Mouse (Mus musculus) neural tube, embryonic 11.5 days (tissue): ENCODE results near the gene Zdhhc25. TPM values are rescaled to one million over a fixed set of nuclear protein-coding genes. Genes with fewer than 3 reads are reported as not detected.

Experiments used
- ATAC-seq: fragments of 200-750 bp; cut with Nextera tagmentation; 2 replicates; pipeline ENCODE4 v1.8.0; 2017; ENCODE audit warnings: moderate number of reproducible peaks, mild to moderate bottlenecking, moderate TSS enrichment, moderate library complexity; ENCODE audit not compliant: insufficient read depth, low FRiP score, low TSS enrichment
- DNase-seq: peaks from one replicate; pipeline ENCODE4 v3.0.0-alpha.2; 2015; ENCODE audit warnings: low spot score
- H3K27ac ChIP-seq: fragments of 300-500 bp; sonication (generic); 2 replicates; pipeline ENCODE4 v1.5.1; 2014; ENCODE audit warnings: low read depth, mild to moderate bottlenecking, low read length
- H3K27me3 ChIP-seq: fragments of 300-500 bp; sonication (generic); 2 replicates; pipeline ENCODE4 v1.6.1; 2014; ENCODE audit warnings: mild to moderate bottlenecking, low read length, mixed read lengths; ENCODE audit not compliant: control insufficient read depth, insufficient read depth
- H3K36me3 ChIP-seq: fragments of 300-500 bp; sonication (generic); 2 replicates; pipeline ENCODE4 v1.6.1; 2014; ENCODE audit warnings: mild to moderate bottlenecking, low read length, moderate library complexity, mixed read lengths; ENCODE audit not compliant: control insufficient read depth, insufficient read depth
- H3K4me1 ChIP-seq: fragments of 300-500 bp; sonication (generic); 2 replicates; pipeline ENCODE4 v1.6.1; 2014; ENCODE audit warnings: low read length, mixed read lengths; ENCODE audit not compliant: control insufficient read depth, insufficient read depth
- H3K4me2 ChIP-seq: fragments of 300-500 bp; sonication (generic); 2 replicates; pipeline ENCODE4 v1.6.1; 2014; ENCODE audit warnings: low read depth, mild to moderate bottlenecking, moderate library complexity
- H3K4me3 ChIP-seq: fragments of 300-500 bp; sonication (generic); 2 replicates; pipeline ENCODE4 v1.5.1; 2014; ENCODE audit warnings: low read depth, low read length
- H3K9ac ChIP-seq: fragments of 300-500 bp; sonication (generic); 2 replicates; pipeline ENCODE4 v1.6.1; 2014; ENCODE audit warnings: mild to moderate bottlenecking, low read length
- H3K9me3 ChIP-seq: fragments of 300-500 bp; sonication (generic); 2 replicates; pipeline ENCODE4 v1.6.1; 2016; ENCODE audit warnings: low read length; ENCODE audit not compliant: control insufficient read depth
- WGBS: fragments of 180-500 bp; shearing (Covaris S2); extraction: QIAGEN DNeasy Blood & Tissue Kit; methylation state at CpG from one replicate; pipeline ENCODE4 v1.1.7; 2014; 5-methylcytosine and 5-hydroxymethylcytosine counted together
- polyA plus RNA-seq: library from polyadenylated mRNA; unstranded; fragments of >200 nt; fragmentation: Nextera tagmentation; extraction: Ambion mirVana; gene quantifications from 2 replicates; pipeline ENCODE4 v1.2.1, GENCODE M21; 2014

The Zdhhc25 gene
- polyA plus RNA-seq, 1 experiment from 2014 or later: not detected

GRCm38 (mm10) chr15:88623891-88624290 is 23.8 kb downstream of the Zdhhc25 start:
- no peaks in the 10 kb centered on the region for H3K4me1 ChIP-seq
- H3K4me2 ChIP-seq: no peak overlapping the region
- H3K36me3 ChIP-seq: no peaks in the 10 kb centered on the region
- no peak for ATAC-seq
- 93% methylated on average over 2 of the region's 2 CpGs for WGBS
- no peaks in the 10 kb centered on the region for H3K9me3 ChIP-seq
- H3K27me3 ChIP-seq: no peaks in the 10 kb centered on the region
- no peak overlapping the region for H3K27ac ChIP-seq
- no peak overlapping the region for H3K4me3 ChIP-seq
- no peak overlapping the region for H3K9ac ChIP-seq
- no peak for DNase-seq

DNA sequence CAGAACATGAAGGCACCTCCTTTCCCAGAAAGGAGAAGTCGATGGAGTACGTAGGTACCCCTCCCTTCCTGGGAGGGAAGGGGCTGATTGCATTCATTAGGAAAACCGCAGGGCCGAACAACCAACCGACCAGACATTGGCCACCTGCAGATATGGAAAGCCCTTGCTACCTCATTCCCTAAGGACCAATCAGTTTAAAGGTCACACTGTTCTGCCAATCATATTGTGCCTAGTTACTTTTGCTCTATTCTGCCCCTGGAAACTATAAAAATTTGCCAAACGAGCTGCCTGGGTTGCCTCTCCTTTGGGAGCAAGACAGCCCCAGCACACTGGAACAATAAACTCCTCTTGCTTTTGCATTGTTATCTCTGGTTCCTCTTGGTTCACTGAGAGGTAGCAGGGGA is 24.8 kb downstream of the Zdhhc25 start:
- H3K4me2 ChIP-seq: no peak overlapping the region
- no peaks in the 10 kb centered on the region for H3K36me3 ChIP-seq
- DNase-seq (no peak), ATAC-seq (no peak)
- WGBS: 78% methylated on average over 6 of the region's 6 CpGs
- H3K27me3 ChIP-seq: no peaks in the 10 kb centered on the region
- H3K9ac ChIP-seq: no peak overlapping the region
- no peak overlapping the region for H3K4me3 ChIP-seq
- no peak overlapping the region for H3K27ac ChIP-seq
- no peaks in the 10 kb centered on the region for H3K9me3 ChIP-seq
- H3K4me1 ChIP-seq: no peaks in the 10 kb centered on the region

DNA sequence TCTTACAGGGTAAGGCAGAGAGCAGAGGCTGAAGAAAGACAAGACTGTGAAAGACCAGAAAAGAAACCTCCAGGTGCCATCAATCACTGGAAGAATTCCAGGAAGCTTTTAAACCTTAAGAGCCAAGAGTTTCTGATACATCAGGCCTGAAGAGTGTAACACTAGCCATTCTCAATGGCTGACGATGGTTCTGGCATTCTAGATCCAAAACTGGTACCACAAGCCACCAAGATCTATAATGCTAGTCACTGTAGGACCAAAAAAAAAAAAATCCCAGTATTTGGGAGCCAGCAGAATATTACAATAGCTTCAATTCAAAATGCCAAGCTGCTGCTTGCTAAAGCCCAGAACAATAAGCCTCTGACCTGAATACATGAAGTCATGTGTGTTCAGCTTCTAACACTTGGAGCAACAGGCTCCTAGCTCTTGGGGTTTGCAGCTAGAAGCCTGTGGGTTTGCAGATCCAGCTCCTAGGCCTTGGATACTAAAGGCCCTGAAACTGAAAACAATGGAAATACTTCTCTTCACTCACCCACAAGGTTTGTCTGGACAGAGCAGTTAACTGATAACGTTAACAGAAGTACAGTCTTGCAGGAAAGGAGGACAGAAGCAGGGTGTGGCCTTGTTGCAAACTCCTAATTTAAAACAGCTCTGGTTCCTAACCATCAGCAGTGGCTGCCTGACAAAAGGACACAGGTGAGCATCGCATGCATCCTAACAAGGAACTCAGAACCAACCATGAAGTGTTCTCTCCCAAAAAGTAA is 25.4 kb downstream of the Zdhhc25 start:
- Histone ChIP-seq H3K27me3 (no peaks in the 10 kb centered on the region), H3K4me1 (no peaks in the 10 kb centered on the region), H3K4me2 (no peak overlapping the region), H3K9me3 (no peaks in the 10 kb centered on the region), H3K27ac (no peak overlapping the region), H3K36me3 (no peaks in the 10 kb centered on the region), H3K4me3 (no peak overlapping the region), H3K9ac (no peak overlapping the region)
- DNase-seq (no peak), ATAC-seq (no peak)
- WGBS: 83% methylated on average over 3 of the region's 3 CpGs

DNA sequence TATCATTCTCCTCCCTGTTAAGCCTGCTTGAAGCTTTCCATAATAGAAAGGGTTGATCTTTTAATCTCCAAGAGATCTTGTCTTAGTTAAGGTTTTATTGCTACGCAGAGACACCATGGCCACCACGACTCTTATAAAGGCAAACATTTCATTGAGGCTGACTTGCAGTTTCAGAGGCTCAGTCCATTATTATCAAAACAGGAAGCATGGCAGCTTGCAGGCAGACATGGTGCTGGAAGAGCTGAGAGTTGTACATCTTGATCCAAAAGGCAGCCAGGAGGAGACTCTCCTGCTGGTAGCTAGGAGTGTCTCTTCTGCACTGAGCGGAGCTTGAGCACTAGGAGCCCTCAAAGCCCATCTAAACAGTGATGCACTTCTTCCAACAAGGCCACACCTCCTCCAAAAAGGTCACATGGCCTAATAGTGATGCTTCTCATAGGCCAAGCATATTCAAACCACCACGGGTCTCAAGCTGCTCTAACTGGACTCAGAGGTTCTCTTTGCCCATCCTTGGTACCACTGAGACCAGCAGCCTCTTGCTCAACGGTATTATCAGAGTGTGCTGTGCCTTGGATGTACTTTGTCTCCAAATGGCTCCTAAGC is 26.9 kb downstream of the Zdhhc25 start:
- 83% methylated on average over 5 of the region's 5 CpGs for WGBS
- Histone ChIP-seq H3K4me3 (no peak overlapping the region), H3K27ac (no peak overlapping the region), H3K4me2 (no peak overlapping the region), H3K9me3 (no peaks in the 10 kb centered on the region), H3K4me1 (no peaks in the 10 kb centered on the region), H3K9ac (no peak overlapping the region), H3K36me3 (no peaks in the 10 kb centered on the region), H3K27me3 (no peaks in the 10 kb centered on the region)
- ATAC-seq: no peak
- DNase-seq: no peak

DNA sequence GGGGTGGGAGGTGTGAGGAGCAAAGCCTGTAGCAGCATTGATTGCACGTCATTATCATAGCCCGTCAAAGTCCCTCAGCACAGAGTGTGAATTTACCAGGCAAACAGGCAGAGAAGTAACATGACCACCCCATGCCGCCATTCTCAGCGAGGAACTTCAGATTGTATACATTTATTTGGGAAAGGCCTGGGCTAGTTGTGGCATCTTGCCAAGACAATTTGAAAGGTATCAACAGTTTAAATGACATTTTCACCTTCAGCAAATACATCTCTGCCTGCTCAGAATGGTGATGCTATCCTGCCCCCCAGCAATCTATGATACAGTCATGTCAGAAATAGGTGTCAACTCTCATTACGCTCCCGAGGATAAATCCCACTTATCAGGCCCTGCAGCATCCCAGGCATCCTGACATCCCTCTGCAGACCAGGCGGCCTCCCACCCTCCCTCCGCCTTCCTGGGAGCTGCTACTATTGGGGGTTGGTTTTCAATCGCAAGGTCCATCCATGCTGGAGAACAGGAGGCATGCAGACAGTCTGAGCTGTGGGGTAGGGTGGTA is 28.8 kb downstream of the Zdhhc25 start:
- Histone ChIP-seq H3K4me2 (no peak overlapping the region), H3K27me3 (no peaks in the 10 kb centered on the region), H3K27ac (no peak overlapping the region), H3K4me3 (no peak overlapping the region), H3K9me3 (no peaks in the 10 kb centered on the region), H3K9ac (no peak overlapping the region), H3K4me1 (no peaks in the 10 kb centered on the region), H3K36me3 (no peaks in the 10 kb centered on the region)
- 82% methylated on average over 9 of the region's 9 CpGs for WGBS
- ATAC-seq (no peak), DNase-seq (no peak)

- no peak for ATAC-seq
- H3K4me1 ChIP-seq: no peaks in the 10 kb centered on the region
- no peak overlapping the region for H3K27ac ChIP-seq
- no peaks in the 10 kb centered on the region for H3K27me3 ChIP-seq
- H3K4me2 ChIP-seq: no peak overlapping the region
- H3K9ac ChIP-seq: no peak overlapping the region
- no peaks in the 10 kb centered on the region for H3K36me3 ChIP-seq
- DNase-seq: no peak
- 73% methylated on average over 5 of the region's 5 CpGs for WGBS
- no peaks in the 10 kb centered on the region for H3K9me3 ChIP-seq
- no peak overlapping the region for H3K4me3 ChIP-seq
These were observed 35.1 kb downstream of the Zdhhc25 start for GRCm38 (mm10) chr15:88635205-88635604.

DNA sequence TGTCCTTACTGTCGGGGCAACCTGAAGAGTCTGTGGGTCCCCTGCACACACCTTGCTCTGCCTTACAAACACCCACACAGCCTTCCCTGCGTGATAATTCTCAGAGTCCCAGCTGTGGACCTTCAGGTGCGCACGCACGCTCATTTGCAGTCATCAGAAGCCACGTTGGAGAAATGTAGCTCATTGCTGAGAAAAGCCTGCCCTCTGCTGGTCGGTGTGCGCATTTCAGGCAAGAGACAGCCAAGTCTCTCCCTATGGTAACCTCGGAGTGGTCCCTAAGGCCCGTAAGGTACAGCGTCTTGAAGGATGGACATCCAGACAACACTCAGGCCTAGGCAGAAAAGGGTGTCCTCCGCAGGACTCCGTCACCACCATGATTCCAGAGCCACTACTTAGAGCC is 50.9 kb downstream of the Zdhhc25 start:
- WGBS: 34% methylated on average over 13 of the region's 13 CpGs
- Histone ChIP-seq H3K9me3 (no peaks in the 10 kb centered on the region), H3K9ac (no peak overlapping the region), H3K36me3 (no peaks in the 10 kb centered on the region), H3K4me3 (no peak overlapping the region), H3K27me3 (no peaks in the 10 kb centered on the region), H3K4me2 (no peak overlapping the region), H3K27ac (no peak overlapping the region), H3K4me1 (no peaks in the 10 kb centered on the region)
- ATAC-seq (no peak), DNase-seq (peak; percentile 79)
